In genomic region chr19:60730281-60730852, GRCm38 (mm10) we compare ENCODE assay signal across 1 mouse cellular context.
TF ChIP-seq lines count a peak whose summit lies in the region.

No protein-coding gene starts in this region.

TF ChIP-seq in MEL, 35 proteins besides CTCF, POLR2A, EP300 and RAD21 (continued from another document):
- TF ChIP-seq RCOR1 (IDR thresholded peaks at IDR 0.05; ENCODE audit: low read depth, low read length) = 0 out of 2 replicates have a peak, but pooled peaks have one; percentile 9
- TF ChIP-seq MYC (IDR thresholded peaks at IDR 0.05; ENCODE audit: low read depth, low read length) = no peak
- no peak for TF ChIP-seq E2F4 (IDR thresholded peaks at IDR 0.05; ENCODE audit: borderline replicate concordance, low read depth, low read length)
